Mouse (Mus musculus) lung, embryonic 14.5 days (tissue): ENCODE measurements around the gene Nt5c2. TPM values are rescaled to one million over a fixed set of nuclear protein-coding genes. Genes with fewer than 3 reads are reported as not detected.

ENCODE experiments used
- ATAC-seq: fragments of 200-750 bp; cut with Nextera tagmentation; 2 replicates; pipeline ENCODE4 v1.8.0; 2017; ENCODE audit warnings: mild to moderate bottlenecking, moderate TSS enrichment, moderate library complexity; ENCODE audit not compliant: insufficient read depth
- DNase-seq: peaks from one replicate; pipeline ENCODE4 v3.0.0-alpha.2; 2015
- H3K27ac ChIP-seq: fragments of 300-500 bp; sonication (generic); 2 replicates; pipeline ENCODE4 v1.5.1; 2014; ENCODE audit warnings: low read depth, mild to moderate bottlenecking, moderate library complexity
- H3K27me3 ChIP-seq: fragments of 300-500 bp; sonication (generic); 2 replicates; pipeline ENCODE4 v1.6.1; 2014; ENCODE audit warnings: low read length, control low read depth; ENCODE audit not compliant: insufficient read depth
- H3K36me3 ChIP-seq: fragments of 300-500 bp; sonication (generic); 2 replicates; pipeline ENCODE4 v1.6.1; 2014; ENCODE audit warnings: control low read depth; ENCODE audit not compliant: insufficient read depth
- H3K4me1 ChIP-seq: fragments of 300-500 bp; sonication (generic); 2 replicates; pipeline ENCODE4 v1.6.1; 2014; ENCODE audit warnings: antibody characterized with exemption, control low read depth; ENCODE audit not compliant: insufficient read depth
- H3K4me2 ChIP-seq: fragments of 300-500 bp; sonication (generic); 2 replicates; pipeline ENCODE4 v1.6.1; 2014; ENCODE audit warnings: mild to moderate bottlenecking
- H3K4me3 ChIP-seq: fragments of 300-500 bp; sonication (generic); 2 replicates; pipeline ENCODE4 v1.5.1; 2014; ENCODE audit warnings: low read depth, low read length
- H3K9ac ChIP-seq: fragments of 300-500 bp; sonication (generic); 2 replicates; pipeline ENCODE4 v1.6.1; 2014
- H3K9me3 ChIP-seq: fragments of 300-500 bp; sonication (generic); 2 replicates; pipeline ENCODE4 v1.6.1; 2016; ENCODE audit warnings: low read depth, low read length, control low read depth
- CTCF ChIP-seq: IDR thresholded peaks from 2 replicates; pipeline ENCODE4 v1.5.1; 2016; ENCODE audit warnings: antibody characterized with exemption, low read depth
- WGBS: fragments of 180-500 bp; shearing (Covaris S2); extraction: QIAGEN DNeasy Blood & Tissue Kit; methylation state at CpG from one replicate; pipeline ENCODE4 v1.1.7; 2014; 5-methylcytosine and 5-hydroxymethylcytosine counted together
- polyA plus RNA-seq: library from polyadenylated mRNA; unstranded; fragments of >200 nt; fragmentation: Nextera tagmentation; extraction: Ambion mirVana; gene quantifications from 2 replicates; pipeline ENCODE4 v1.2.1, GENCODE M21; 2014

Nt5c2 gene
- polyA plus RNA-seq, 1 experiment from 2014 or later = 81.2 TPM

GRCm38 (mm10) chr19:46901323-46901722 is 113.6 kb downstream of the Nt5c2 start:
- Histone ChIP-seq H3K4me2 (no peak overlapping the region), H3K27me3 (no peaks in the 10 kb centered on the region), H3K9me3 (peaks cover 6% of the 10 kb centered on the region; the same call in 1 of the 2 replicates), H3K27ac (no peak overlapping the region), H3K4me1 (no peaks in the 10 kb centered on the region), H3K4me3 (no peak overlapping the region), H3K36me3 (peaks cover 33% of the 10 kb centered on the region), H3K9ac (no peak overlapping the region)
- DNase-seq (no peak), ATAC-seq (no peak)
- WGBS = 80% methylated on average over 5 of the region's 5 CpGs
- TF ChIP-seq CTCF = no peak

- Histone ChIP-seq H3K4me2 (no peak overlapping the region), H3K27ac (no peak overlapping the region), H3K9me3 (peaks cover 6% of the 10 kb centered on the region; the same call in 1 of the 2 replicates), H3K9ac (no peak overlapping the region), H3K36me3 (peaks cover 34% of the 10 kb centered on the region), H3K4me3 (no peak overlapping the region), H3K27me3 (no peaks in the 10 kb centered on the region), H3K4me1 (no peaks in the 10 kb centered on the region)
- DNase-seq = no peak
- no peak for TF ChIP-seq CTCF
- 88% methylated on average over 6 of the region's 6 CpGs for WGBS
- no peak for ATAC-seq
Observed at GRCm38 (mm10) chr19:46900786-46901185, 114.2 kb downstream of the Nt5c2 start.

GRCm38 (mm10) chr19:46899871-46900270 is 115.1 kb downstream of the Nt5c2 start:
- WGBS = 73% methylated on average over 5 of the region's 5 CpGs
- no peak for DNase-seq
- Histone ChIP-seq H3K4me1 (no peaks in the 10 kb centered on the region), H3K27me3 (no peaks in the 10 kb centered on the region), H3K36me3 (peaks cover 34% of the 10 kb centered on the region), H3K9me3 (peaks cover 6% of the 10 kb centered on the region; the same call in 1 of the 2 replicates), H3K27ac (no peak overlapping the region), H3K4me2 (no peak overlapping the region), H3K4me3 (no peak overlapping the region), H3K9ac (no peak overlapping the region)
- no peak for ATAC-seq
- no peak for TF ChIP-seq CTCF

- Histone ChIP-seq H3K27me3 (no peaks in the 10 kb centered on the region), H3K4me3 (no peak overlapping the region), H3K4me2 (no peak overlapping the region), H3K9me3 (peaks cover 6% of the 10 kb centered on the region; the same call in 1 of the 2 replicates), H3K36me3 (peaks cover 33% of the 10 kb centered on the region), H3K4me1 (no peaks in the 10 kb centered on the region), H3K27ac (no peak overlapping the region), H3K9ac (no peak overlapping the region)
- 35% methylated on average over 5 of the region's 5 CpGs for WGBS
- no peak for TF ChIP-seq CTCF
- DNase-seq = peak; percentile 13
- ATAC-seq = no peak
Observed at GRCm38 (mm10) chr19:46899306-46899705, 115.6 kb downstream of the Nt5c2 start.

- Histone ChIP-seq H3K4me3 (no peak overlapping the region), H3K4me2 (no peak overlapping the region), H3K27ac (no peak overlapping the region), H3K27me3 (no peaks in the 10 kb centered on the region), H3K9me3 (peaks cover 6% of the 10 kb centered on the region; the same call in 1 of the 2 replicates), H3K9ac (no peak overlapping the region), H3K4me1 (no peaks in the 10 kb centered on the region), H3K36me3 (peaks cover 31% of the 10 kb centered on the region)
- WGBS = 66% methylated on average over 5 of the region's 5 CpGs
- ATAC-seq (no peak), DNase-seq (no peak)
- TF ChIP-seq CTCF = no peak
Observed at GRCm38 (mm10) chr19:46898222-46898621, 116.7 kb downstream of the Nt5c2 start.

GRCm38 (mm10) chr19:46897135-46897534 is 117.8 kb downstream of the Nt5c2 start:
- 80% methylated on average over 3 of the region's 3 CpGs for WGBS
- no peak for ATAC-seq
- peak; percentile 34; the same call in 1 of the 2 replicates for TF ChIP-seq CTCF

GRCm38 (mm10) chr19:46893484-46893883 is 121.5 kb downstream of the Nt5c2 start:
- no peak for ATAC-seq
- Histone ChIP-seq H3K9me3 (peaks cover 6% of the 10 kb centered on the region; the same call in 1 of the 2 replicates), H3K4me2 (no peak overlapping the region), H3K36me3 (peaks cover 68% of the 10 kb centered on the region), H3K4me1 (no peaks in the 10 kb centered on the region), H3K27ac (no peak overlapping the region), H3K4me3 (no peak overlapping the region), H3K9ac (no peak overlapping the region), H3K27me3 (no peaks in the 10 kb centered on the region)
- no peak for TF ChIP-seq CTCF
- no peak for DNase-seq
- WGBS = 69% methylated on average over 7 of the region's 7 CpGs

More at GRCm38 (mm10) chr19:46897135-46897534, 117.8 kb downstream of the Nt5c2 start:
- Histone ChIP-seq H3K4me1 (no peaks in the 10 kb centered on the region), H3K36me3 (peaks cover 40% of the 10 kb centered on the region), H3K4me2 (no peak overlapping the region), H3K9me3 (peaks cover 6% of the 10 kb centered on the region; the same call in 1 of the 2 replicates), H3K27me3 (no peaks in the 10 kb centered on the region), H3K4me3 (no peak overlapping the region), H3K27ac (no peak overlapping the region), H3K9ac (no peak overlapping the region)
- DNase-seq = no peak
